Mouse (Mus musculus) heart, postnatal 0 days (tissue): ENCODE results near the gene Rptor. TPM values are rescaled to one million over a fixed set of nuclear protein-coding genes. Genes with fewer than 3 reads are reported as not detected.

Experiments
- ATAC-seq: fragments of 200-750 bp; cut with Nextera tagmentation; 2 replicates; pipeline ENCODE4 v1.8.0; 2017; ENCODE audit warnings: low read depth, moderate number of reproducible peaks, moderate library complexity; ENCODE audit not compliant: insufficient read depth
- DNase-seq: peaks from one replicate; pipeline ENCODE4 v3.0.0-alpha.2; 2016; ENCODE audit warnings: low spot score
- H3K27ac ChIP-seq: fragments of 300-500 bp; sonication (generic); 2 replicates; pipeline ENCODE4 v1.5.1; 2014; ENCODE audit warnings: low read depth, mild to moderate bottlenecking
- H3K27me3 ChIP-seq: fragments of 300-500 bp; sonication (generic); 2 replicates; pipeline ENCODE4 v1.6.1; 2014; ENCODE audit warnings: low read length, mixed read lengths; ENCODE audit not compliant: control insufficient read depth, insufficient read depth
- H3K36me3 ChIP-seq: fragments of 300-500 bp; sonication (generic); replicated peaks from 2 replicates; pipeline ENCODE4 v1.6.1; 2014; ENCODE audit warnings: low read length, mixed read lengths; ENCODE audit not compliant: control insufficient read depth, insufficient read depth
- H3K4me1 ChIP-seq: fragments of 300-500 bp; sonication (generic); 2 replicates; pipeline ENCODE4 v1.6.1; 2014; ENCODE audit warnings: antibody characterized with exemption; ENCODE audit not compliant: control insufficient read depth, insufficient read depth
- H3K4me2 ChIP-seq: fragments of 300-500 bp; sonication (generic); 2 replicates; pipeline ENCODE4 v1.6.1; 2014; ENCODE audit warnings: low read depth, mild to moderate bottlenecking, low read length, moderate library complexity
- H3K4me3 ChIP-seq: fragments of 300-500 bp; sonication (generic); 2 replicates; pipeline ENCODE4 v1.5.1; 2014; ENCODE audit warnings: low read depth, low read length
- H3K9ac ChIP-seq: fragments of 300-500 bp; sonication (generic); replicated peaks from 2 replicates; pipeline ENCODE4 v1.6.1; 2014; ENCODE audit warnings: low read depth, low read length, mixed read lengths
- H3K9me3 ChIP-seq: fragments of 300-500 bp; sonication (generic); replicated peaks from 2 replicates; pipeline ENCODE4 v1.6.1; 2016; ENCODE audit warnings: low read length; ENCODE audit not compliant: control insufficient read depth
- CTCF ChIP-seq: IDR thresholded peaks from 2 replicates; pipeline ENCODE4 v1.5.1; 2016; ENCODE audit warnings: antibody characterized with exemption, control low read depth, low read depth
- EP300 ChIP-seq: IDR thresholded peaks from 2 replicates; pipeline ENCODE4 v1.6.1; 2016; ENCODE audit warnings: antibody characterized with exemption, low read depth
- WGBS: fragments of 180-500 bp; shearing (Covaris S2); extraction: QIAGEN DNeasy Blood & Tissue Kit; methylation state at CpG from one replicate; pipeline ENCODE4 v1.1.7; 2014; 5-methylcytosine and 5-hydroxymethylcytosine counted together
- polyA plus RNA-seq: library from polyadenylated mRNA; unstranded; fragments of >200 nt; fragmentation: Nextera tagmentation; extraction: Ambion mirVana; gene quantifications from 2 replicates; pipeline ENCODE4 v1.2.1, GENCODE M21; 2015
- total RNA-seq: library from RNA; depleted of rRNA; stranded (reverse); fragments of >200 nt; gene quantifications from 2 replicates; pipeline ENCODE4 v1.2.3, GENCODE M21; 2014; ENCODE audit warnings: low replicate concordance

Gene Rptor
- total and polyA plus RNA-seq, 2 experiments from 2014 or later: 4.8 to 39.8 TPM

DNA sequence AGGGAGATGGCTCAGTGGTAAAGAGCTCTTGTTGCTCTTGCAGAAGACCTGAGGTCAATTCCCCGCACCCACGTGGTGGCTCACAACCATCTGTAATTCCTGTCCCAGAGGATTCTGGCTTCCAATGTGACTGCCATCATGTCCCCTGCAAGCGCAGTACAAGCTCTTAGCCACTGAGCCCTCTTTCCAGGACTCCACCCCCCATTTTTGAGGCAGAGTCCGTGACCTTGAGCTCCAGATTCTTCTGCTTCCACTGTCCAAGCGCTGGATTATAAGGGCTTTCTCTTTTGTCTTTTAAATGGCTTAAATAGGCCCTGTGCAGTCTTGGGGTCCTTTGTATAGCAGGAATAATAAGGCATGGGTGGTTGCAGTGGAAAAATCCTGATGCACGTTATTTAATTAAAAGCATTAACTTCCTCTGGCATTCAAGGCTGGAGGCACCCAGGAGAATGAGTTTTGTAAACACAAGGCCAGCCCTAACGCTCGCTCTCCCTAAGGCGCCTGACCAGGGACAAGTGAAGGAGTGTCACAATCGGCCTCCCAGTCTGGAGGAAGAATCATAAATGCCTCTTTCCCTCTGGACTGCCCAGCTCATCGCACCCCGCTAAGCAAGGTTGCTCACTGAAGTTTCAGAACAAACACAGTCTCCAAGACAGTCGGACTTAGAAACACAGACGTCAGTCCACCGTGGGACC, 30.2 kb upstream of the Rptor start:
- Histone ChIP-seq H3K9me3 (no peaks in the 10 kb centered on the region), H3K9ac (no peak overlapping the region), H3K27me3 (no peaks in the 10 kb centered on the region), H3K27ac (no peak overlapping the region), H3K36me3 (no peaks in the 10 kb centered on the region), H3K4me2 (no peak overlapping the region), H3K4me1 (peaks cover 8% of the 10 kb centered on the region; the same call in 1 of the 2 replicates), H3K4me3 (no peak overlapping the region)
- 71% methylated on average over 15 of the region's 15 CpGs for WGBS
- ATAC-seq (no peak), DNase-seq (no peak)
- no peak for TF ChIP-seq CTCF
- no peak for TF ChIP-seq EP300

- 8% methylated on average over 4 of the region's 4 CpGs for WGBS
These were observed 25.9 kb upstream of the Rptor start for GRCm38 (mm10) chr11:119576855-119577254.

DNA sequence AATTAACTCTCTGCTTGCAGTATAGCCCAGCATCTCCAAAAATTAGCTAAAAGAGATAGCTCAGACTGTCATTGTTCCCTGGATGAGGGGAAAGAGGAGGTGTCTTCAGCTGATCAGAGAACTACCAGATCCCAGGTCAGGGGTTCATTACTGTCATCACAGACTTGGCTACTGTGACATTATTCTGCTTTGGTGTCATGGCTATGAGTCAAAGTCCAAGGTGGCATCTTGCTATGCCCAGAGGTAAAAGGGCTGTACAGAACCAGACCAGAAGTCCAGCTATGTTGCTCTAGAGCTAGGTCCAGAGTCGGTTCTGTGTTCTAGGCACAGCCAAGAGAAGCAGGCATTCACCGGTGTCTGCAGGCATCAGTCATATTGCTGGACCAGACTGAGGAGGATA, 25.0 kb upstream of the Rptor start:
- ATAC-seq (no peak), DNase-seq (no peak)
- TF ChIP-seq CTCF (no peak), EP300 (no peak)
- H3K4me3 ChIP-seq: no peak overlapping the region
- no peak overlapping the region for H3K27ac ChIP-seq
- no peaks in the 10 kb centered on the region for H3K36me3 ChIP-seq
- no peak overlapping the region for H3K4me2 ChIP-seq
- H3K4me1 ChIP-seq: peaks cover 8% of the 10 kb centered on the region; the same call in 1 of the 2 replicates
- 83% methylated on average over 2 of the region's 2 CpGs for WGBS
- no peaks in the 10 kb centered on the region for H3K27me3 ChIP-seq
- H3K9me3 ChIP-seq: no peaks in the 10 kb centered on the region
- no peak overlapping the region for H3K9ac ChIP-seq

More at GRCm38 (mm10) chr11:119576855-119577254, 25.9 kb upstream of the Rptor start:
- H3K9me3 ChIP-seq: no peaks in the 10 kb centered on the region
- no peak overlapping the region for H3K4me3 ChIP-seq
- TF ChIP-seq CTCF: no peak
- TF ChIP-seq EP300: no peak
- peaks cover 8% of the 10 kb centered on the region; the same call in 1 of the 2 replicates for H3K4me1 ChIP-seq
- H3K9ac ChIP-seq: no peak overlapping the region
- ATAC-seq: 0 out of 2 replicates have a peak, but pooled peaks have one; percentile 14
- no peaks in the 10 kb centered on the region for H3K36me3 ChIP-seq
- DNase-seq: peak; percentile 26
- H3K27ac ChIP-seq: no peak overlapping the region; the same call in 1 of the 2 replicates
- H3K4me2 ChIP-seq: no peak overlapping the region
- H3K27me3 ChIP-seq: no peaks in the 10 kb centered on the region

- Histone ChIP-seq H3K27me3 (no peaks in the 10 kb centered on the region), H3K27ac (no peak overlapping the region), H3K4me1 (no peaks in the 10 kb centered on the region), H3K36me3 (no peaks in the 10 kb centered on the region), H3K9ac (no peak overlapping the region), H3K4me3 (no peak overlapping the region), H3K4me2 (no peak overlapping the region), H3K9me3 (no peaks in the 10 kb centered on the region)
- DNase-seq (no peak), ATAC-seq (no peak)
- TF ChIP-seq CTCF: no peak
- TF ChIP-seq EP300: no peak
- WGBS: 70% methylated on average over 4 of the region's 4 CpGs
These were observed 16.2 kb upstream of the Rptor start for GRCm38 (mm10) chr11:119586511-119586910.

- Histone ChIP-seq H3K9ac (no peak overlapping the region), H3K4me2 (no peak overlapping the region), H3K27ac (no peak overlapping the region), H3K4me1 (no peaks in the 10 kb centered on the region), H3K27me3 (no peaks in the 10 kb centered on the region), H3K36me3 (no peaks in the 10 kb centered on the region), H3K4me3 (no peak overlapping the region), H3K9me3 (no peaks in the 10 kb centered on the region)
- TF ChIP-seq CTCF (no peak), EP300 (no peak)
- DNase-seq (no peak), ATAC-seq (no peak)
- WGBS: 34% methylated on average over 5 of the region's 5 CpGs
These were observed 15.6 kb upstream of the Rptor start for GRCm38 (mm10) chr11:119587112-119587511.

- TF ChIP-seq EP300 (no peak), CTCF (no peak)
- Histone ChIP-seq H3K27me3 (no peaks in the 10 kb centered on the region), H3K36me3 (no peaks in the 10 kb centered on the region), H3K27ac (no peak overlapping the region), H3K4me1 (no peaks in the 10 kb centered on the region), H3K9me3 (no peaks in the 10 kb centered on the region), H3K4me3 (no peak overlapping the region), H3K9ac (no peak overlapping the region), H3K4me2 (no peak overlapping the region)
- ATAC-seq: no peak
- 64% methylated on average over 7 of the region's 7 CpGs for WGBS
- DNase-seq: no peak
These were observed 13.5 kb upstream of the Rptor start for GRCm38 (mm10) chr11:119589242-119589641.
